Mouse (Mus musculus): Measurements from ENCODE around the gene P3h4. TPM values are rescaled to one million over a fixed set of nuclear protein-coding genes. Genes with fewer than 3 reads are reported as not detected.
"Not testable (repeated sequence)": the region's sequence is repeated elsewhere in the genome, so short reads cannot be mapped to it uniquely, and the experiment has no call there.

P3h4 gene
- total RNA-seq, 2 experiments from 2014 or later, result 24.4 to 27.3 TPM

DNA sequence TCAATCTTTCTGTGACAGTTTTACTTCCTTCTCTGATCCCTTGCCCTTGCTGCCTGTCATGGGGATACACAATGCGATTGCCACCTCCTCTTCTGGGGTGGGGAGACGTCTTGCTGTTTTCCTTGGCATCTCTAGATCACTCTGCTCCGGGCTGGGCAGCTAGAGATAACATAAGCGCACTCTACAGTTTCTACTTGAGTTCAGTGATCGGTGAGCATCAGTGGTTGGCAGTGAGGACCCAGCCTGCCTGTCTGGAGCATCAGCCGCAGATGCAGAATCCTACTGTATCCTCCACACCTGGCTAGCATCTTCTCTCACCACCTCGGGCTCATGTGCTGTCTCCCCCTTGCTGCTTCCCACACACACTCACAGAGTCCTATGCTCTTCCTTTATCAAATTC, 45.5 kb downstream of the P3h4 start:
- DNase-seq, result no peak
- intact Hi-C loops (cut with DNase I), result no loop called here

DNA sequence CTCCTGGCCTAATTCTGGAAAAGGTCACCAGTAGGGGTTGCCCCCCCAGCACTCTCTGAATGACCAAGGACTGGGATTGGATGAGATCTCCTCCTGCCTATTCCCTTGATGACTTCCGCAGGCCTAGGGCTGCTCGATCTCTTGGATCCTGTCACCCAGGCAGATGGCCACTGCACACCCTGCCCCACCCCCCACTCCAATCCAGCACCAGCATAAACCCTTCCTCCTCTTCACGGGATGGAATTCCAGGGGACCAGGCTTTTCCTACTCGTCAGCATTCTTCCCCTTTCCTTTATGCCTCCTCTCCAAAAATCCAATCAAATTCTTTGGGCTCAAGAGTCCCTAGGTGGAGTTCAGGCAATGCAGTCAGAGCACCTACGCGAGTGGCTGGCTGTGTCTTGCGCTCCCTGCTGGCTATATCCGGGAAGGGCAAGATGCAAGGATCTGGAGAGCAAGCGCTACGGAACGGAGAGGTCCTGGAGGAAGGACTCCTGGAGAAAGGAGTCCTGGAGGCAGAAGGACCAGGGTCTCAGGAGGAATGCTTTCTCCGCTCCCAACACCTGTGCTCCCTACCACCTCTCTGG, 51.6 kb downstream of the P3h4 start:
- DNase-seq, result peak; percentile 79 to 84
- intact Hi-C loops (cut with DNase I), result loop anchor here (1.0 to 2.0 kb wide), 2 partner anchors 45 to 110 kb away; partner anchors contain the start of gene Klhl11

DNA sequence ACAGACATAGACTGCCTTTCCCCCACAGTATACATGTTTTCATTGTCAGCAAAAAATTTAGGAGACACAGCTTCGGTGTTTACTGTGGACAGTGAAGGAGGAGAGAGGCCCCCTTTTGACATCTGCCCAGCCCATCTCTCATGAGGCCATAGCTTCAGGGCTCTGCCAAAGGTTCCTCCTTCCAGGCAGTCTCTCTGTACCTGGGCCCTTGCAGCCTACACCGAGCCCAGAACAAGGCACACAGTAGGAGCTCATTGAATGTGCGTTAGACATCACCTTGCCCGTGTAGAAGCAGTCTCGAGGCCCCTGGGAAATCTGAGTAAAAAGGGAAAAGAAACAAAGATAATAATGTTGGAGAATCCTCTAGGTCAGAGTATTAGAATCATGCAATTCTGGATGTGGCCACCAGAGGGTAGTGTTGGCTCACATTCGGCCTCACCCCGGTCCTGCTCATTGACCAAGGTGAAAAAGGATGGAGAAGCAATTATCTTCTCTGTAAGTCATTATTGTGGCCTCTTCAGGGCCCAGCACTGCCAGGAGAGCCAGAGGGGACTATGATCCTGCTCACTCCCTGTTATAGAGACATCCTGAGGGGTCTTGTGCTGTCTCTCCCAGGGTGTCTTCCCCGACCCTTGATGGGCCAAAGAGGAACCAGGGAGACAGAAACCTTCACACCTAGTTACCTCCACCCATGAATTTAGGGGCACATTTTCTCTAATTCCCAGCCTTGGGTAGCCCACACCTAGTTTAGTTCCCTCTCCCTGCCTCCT, 52.2 kb downstream of the P3h4 start:
- DNase-seq, result peak; percentile 82 to 91
- intact Hi-C loops (cut with DNase I), result loop anchor here (1.0 to 2.0 kb wide), 2 partner anchors 46 to 110 kb away; partner anchors contain the start of gene Klhl11

DNA sequence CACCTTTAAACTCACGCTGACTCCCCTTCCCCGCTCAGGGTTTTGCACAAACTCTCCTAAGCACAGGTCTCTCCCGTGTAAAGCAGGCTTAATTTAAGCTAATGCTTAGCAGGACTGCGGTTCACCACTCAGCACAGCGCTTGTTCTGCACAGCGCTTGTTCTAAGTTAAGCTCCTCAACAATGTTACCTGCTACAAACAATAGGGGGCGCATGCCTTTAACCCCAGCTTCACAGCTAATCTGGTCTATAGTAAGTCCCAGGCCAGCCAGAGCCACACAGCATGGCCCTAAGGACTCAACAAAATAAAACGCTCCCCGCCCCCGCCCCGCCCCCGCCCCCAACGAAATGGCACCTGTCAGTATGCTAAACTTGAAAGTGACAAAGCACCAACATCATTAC, 53.6 kb downstream of the P3h4 start:
- intact Hi-C loops (cut with DNase I); DNase-seq: not testable (repeated sequence)

DNA sequence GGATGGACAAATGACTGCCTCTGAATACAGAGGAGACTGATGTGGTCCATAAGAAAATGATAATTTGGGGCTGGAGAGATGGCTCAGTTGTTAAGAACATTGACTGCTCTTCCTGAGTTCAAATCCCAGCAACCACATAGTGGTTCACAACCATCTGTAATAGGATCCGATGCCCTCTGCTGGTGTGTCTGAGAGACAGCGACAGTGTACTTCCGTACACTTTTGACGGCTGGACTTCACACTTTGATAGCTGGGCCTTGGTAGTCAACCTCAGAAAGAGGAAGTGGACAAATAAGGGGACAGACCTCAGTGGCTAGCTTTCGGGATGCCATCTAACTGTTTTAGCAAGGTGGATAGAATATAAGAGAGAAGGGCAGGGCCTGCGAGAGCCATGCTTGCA, 54.5 kb downstream of the P3h4 start:
- intact Hi-C loops (cut with DNase I), result loop anchor here (1.0 kb wide), 1 partner anchor 195 kb away; no protein-coding TSS in a partner anchor
- DNase-seq, result no peak

Small RNA genes within 50 kb of the gene (microRNA-seq; reads per million reads assigned to microRNA genes)
- 0 reads per million in 2 experiments for gene Gm27374

Other genes with a start within 250 kb of the P3h4 start
- gene Krt9, start 221.6 kb downstream of the P3h4 start, total RNA-seq (2021), result not detected
- 1 to 10 TPM; 1.8 to 2.7 TPM for gene Krt14, start 207.3 kb downstream of the P3h4 start, total RNA-seq (2021)
- not detected for gene Krt16, start 165.9 kb downstream of the P3h4 start, total RNA-seq (2021)
- not detected for gene Krt17, start 153.8 kb downstream of the P3h4 start, total RNA-seq (2021)
- not detected for gene Krt42, start 145.0 kb downstream of the P3h4 start, total RNA-seq (2021)
- 1,000 to 10,000 TPM; 1,270 to 1,308 TPM for gene Eif1, start 95.0 kb downstream of the P3h4 start, total RNA-seq (2021)
- not detected for gene Gast, start 80.4 kb downstream of the P3h4 start, total RNA-seq (2021)
- gene Hap1, start 58.7 kb downstream of the P3h4 start, total RNA-seq (2021), result 1 to 10 TPM; 1.4 TPM
- 100 to 1,000 TPM; 252 to 286 TPM for gene Jup, start 17.1 kb downstream of the P3h4 start, total RNA-seq (2021)
- gene Fkbp10, start 861 bp upstream of the P3h4 start, total RNA-seq (2021), result 10 to 100 TPM; 58.6 to 59.7 TPM
- 10 to 100 TPM; 36.9 to 46.3 TPM for gene Nt5c3b, start 27.0 kb upstream of the P3h4 start, total RNA-seq (2021)
- gene Klhl10, start 27.1 kb upstream of the P3h4 start, total RNA-seq (2021), result under 1 TPM; 0.57 to 0.97 TPM
- 10 to 100 TPM; 12.9 to 13.9 TPM for gene Klhl11, start 57.9 kb upstream of the P3h4 start, total RNA-seq (2021)
- gene Acly, start 113.2 kb upstream of the P3h4 start, total RNA-seq (2021), result 10 to 100 TPM; 47.8 to 51.1 TPM
- under 1 TPM; 0.17 to 0.38 TPM for gene Ttc25, start 130.8 kb upstream of the P3h4 start, total RNA-seq (2021)
- gene Cnp, start 160.1 kb upstream of the P3h4 start, total RNA-seq (2021), result 1 to 10 TPM; 6.1 to 7.1 TPM
- gene Nkiras2, start 204.4 kb upstream of the P3h4 start, total RNA-seq (2021), result 10 to 100 TPM; 53.7 to 63.9 TPM
- 100 to 1,000 TPM; 199 to 207 TPM for gene Dnajc7, start 205.3 kb upstream of the P3h4 start, total RNA-seq (2021)

Measured in heart, postnatal 10 days (tissue).